Mouse (Mus musculus) midbrain, embryonic 14.5 days (tissue): ENCODE data around the gene Dnajc16. TPM values are rescaled to one million over a fixed set of nuclear protein-coding genes. Genes with fewer than 3 reads are reported as not detected.

ENCODE experiments used
- ATAC-seq: fragments of 200-750 bp; cut with Nextera tagmentation; 2 replicates; pipeline ENCODE4 v1.8.0; 2017; ENCODE audit warnings: moderate number of reproducible peaks, moderate library complexity; ENCODE audit not compliant: low FRiP score, low TSS enrichment
- DNase-seq: peaks from one replicate; pipeline ENCODE4 v3.0.0-alpha.2; 2015
- H3K27ac ChIP-seq: fragments of 300-500 bp; sonication (generic); replicated peaks from 2 replicates; pipeline ENCODE4 v1.5.1; 2014; ENCODE audit warnings: mild to moderate bottlenecking, low read depth, low read length, moderate library complexity
- H3K27me3 ChIP-seq: fragments of 300-500 bp; sonication (generic); 2 replicates; pipeline ENCODE4 v1.6.1; 2014; ENCODE audit warnings: low read length, control low read depth, mixed read lengths; ENCODE audit not compliant: control insufficient read depth, insufficient read depth
- H3K36me3 ChIP-seq: fragments of 300-500 bp; sonication (generic); 2 replicates; pipeline ENCODE4 v1.6.1; 2014; ENCODE audit warnings: low read length, control low read depth; ENCODE audit not compliant: control insufficient read depth, insufficient read depth
- H3K4me1 ChIP-seq: fragments of 300-500 bp; sonication (generic); 2 replicates; pipeline ENCODE4 v1.6.1; 2014; ENCODE audit warnings: mild to moderate bottlenecking, antibody characterized with exemption, low read length, control low read depth; ENCODE audit not compliant: control insufficient read depth, insufficient read depth
- H3K4me2 ChIP-seq: fragments of 300-500 bp; sonication (generic); 2 replicates; pipeline ENCODE4 v1.6.1; 2014; ENCODE audit warnings: mild to moderate bottlenecking, low read length, moderate library complexity
- H3K4me3 ChIP-seq: fragments of 300-500 bp; sonication (generic); replicated peaks from 2 replicates; pipeline ENCODE4 v1.5.1; 2014; ENCODE audit warnings: low read depth, low read length
- H3K9ac ChIP-seq: fragments of 300-500 bp; sonication (generic); replicated peaks from 2 replicates; pipeline ENCODE4 v1.6.1; 2014; ENCODE audit warnings: mild to moderate bottlenecking, low read length, moderate library complexity
- H3K9me3 ChIP-seq: fragments of 300-500 bp; sonication (generic); 2 replicates; pipeline ENCODE4 v1.6.1; 2016; ENCODE audit warnings: low read length, control low read depth, mixed read lengths; ENCODE audit not compliant: control insufficient read depth
- WGBS: fragments of 180-500 bp; shearing (Covaris S2); extraction: QIAGEN DNeasy Blood & Tissue Kit; methylation state at CpG from one replicate; pipeline ENCODE4 v1.1.7; 2014; 5-methylcytosine and 5-hydroxymethylcytosine counted together
- polyA plus RNA-seq: library from polyadenylated mRNA; unstranded; fragments of >200 nt; fragmentation: Nextera tagmentation; extraction: Ambion mirVana; gene quantifications from 2 replicates; pipeline ENCODE4 v1.2.1, GENCODE M21; 2014

Dnajc16 gene
- polyA plus RNA-seq, 1 experiment from 2014 or later, result 6.0 TPM

GRCm38 (mm10) chr4:141822089-141822488, 31.4 kb upstream of the Dnajc16 start:
- no peaks in the 10 kb centered on the region for H3K27me3 ChIP-seq
- no peak for DNase-seq
- no peak overlapping the region for H3K4me3 ChIP-seq
- WGBS, result 75% methylated on average over 10 of the region's 10 CpGs
- H3K27ac ChIP-seq, result no peak overlapping the region
- no peaks in the 10 kb centered on the region for H3K36me3 ChIP-seq
- no peaks in the 10 kb centered on the region for H3K9me3 ChIP-seq
- no peaks in the 10 kb centered on the region for H3K4me1 ChIP-seq
- no peak overlapping the region for H3K9ac ChIP-seq
- ATAC-seq, result no peak
- H3K4me2 ChIP-seq, result no peak overlapping the region

GRCm38 (mm10) chr4:141821178-141821577, 30.4 kb upstream of the Dnajc16 start:
- Histone ChIP-seq H3K9me3 (no peaks in the 10 kb centered on the region), H3K4me3 (no peak overlapping the region), H3K27me3 (no peaks in the 10 kb centered on the region), H3K27ac (no peak overlapping the region), H3K4me2 (no peak overlapping the region), H3K4me1 (no peaks in the 10 kb centered on the region), H3K36me3 (no peaks in the 10 kb centered on the region), H3K9ac (no peak overlapping the region)
- no peak for ATAC-seq
- DNase-seq, result no peak
- whole genome bisulfite sequencing, result 75% methylated on average over 3 of the region's 3 CpGs

- no peak for ATAC-seq
- Histone ChIP-seq H3K9me3 (no peaks in the 10 kb centered on the region), H3K4me3 (no peak overlapping the region), H3K4me1 (no peaks in the 10 kb centered on the region), H3K27me3 (no peaks in the 10 kb centered on the region), H3K36me3 (peaks cover 14% of the 10 kb centered on the region; the same call in 1 of the 2 replicates), H3K4me2 (no peak overlapping the region), H3K27ac (no peak overlapping the region), H3K9ac (no peak overlapping the region)
- WGBS, result 90% methylated on average over 7 of the region's 7 CpGs
- DNase-seq, result no peak
Observed at GRCm38 (mm10) chr4:141819316-141819715, 28.6 kb upstream of the Dnajc16 start.

- 93% methylated on average over 13 of the region's 13 CpGs for WGBS
- H3K27me3 ChIP-seq, result no peaks in the 10 kb centered on the region
- H3K4me2 ChIP-seq, result no peak overlapping the region
- no peak overlapping the region for H3K27ac ChIP-seq
- no peak overlapping the region for H3K9ac ChIP-seq
- no peaks in the 10 kb centered on the region for H3K4me1 ChIP-seq
- ATAC-seq, result no peak
- peaks cover 18% of the 10 kb centered on the region for H3K36me3 ChIP-seq
- H3K4me3 ChIP-seq, result no peak overlapping the region
- no peak for DNase-seq
- H3K9me3 ChIP-seq, result no peaks in the 10 kb centered on the region
Observed at GRCm38 (mm10) chr4:141818861-141819260, 28.1 kb upstream of the Dnajc16 start.

- Histone ChIP-seq H3K27ac (no peak overlapping the region), H3K4me2 (no peak overlapping the region), H3K4me1 (no peaks in the 10 kb centered on the region), H3K4me3 (no peak overlapping the region), H3K9me3 (no peaks in the 10 kb centered on the region), H3K9ac (no peak overlapping the region), H3K27me3 (no peaks in the 10 kb centered on the region), H3K36me3 (peaks cover 24% of the 10 kb centered on the region)
- DNase-seq (no peak), ATAC-seq (no peak)
- 50% methylated on average over 10 of the region's 10 CpGs for WGBS
Observed at GRCm38 (mm10) chr4:141817706-141818105, 27.0 kb upstream of the Dnajc16 start.

GRCm38 (mm10) chr4:141816776-141817655, 26.3 kb upstream of the Dnajc16 start:
- no peaks in the 10 kb centered on the region for H3K9me3 ChIP-seq
- no peaks in the 10 kb centered on the region for H3K4me1 ChIP-seq
- peaks cover 31% of the 10 kb centered on the region for H3K36me3 ChIP-seq
- ATAC-seq, result no peak
- no peak for DNase-seq
- H3K27me3 ChIP-seq, result no peaks in the 10 kb centered on the region
- H3K27ac ChIP-seq, result no peak overlapping the region; the same call in 1 of the 2 replicates
- no peak overlapping the region for H3K9ac ChIP-seq
- no peak overlapping the region for H3K4me3 ChIP-seq
- WGBS, result 46% methylated on average over 14 of the region's 14 CpGs
- no peak overlapping the region for H3K4me2 ChIP-seq

GRCm38 (mm10) chr4:141816267-141816666, 25.5 kb upstream of the Dnajc16 start:
- Histone ChIP-seq H3K4me3 (no peak overlapping the region), H3K27ac (peak overlapping the region; percentile 39; the same call in 1 of the 2 replicates), H3K9ac (no peak overlapping the region), H3K27me3 (no peaks in the 10 kb centered on the region), H3K4me2 (no peak overlapping the region), H3K9me3 (no peaks in the 10 kb centered on the region), H3K4me1 (no peaks in the 10 kb centered on the region), H3K36me3 (peaks cover 38% of the 10 kb centered on the region)
- no peak for ATAC-seq
- DNase-seq, result peak; percentile 53
- 65% methylated on average over 7 of the region's 7 CpGs for WGBS

GRCm38 (mm10) chr4:141811375-141811774, 20.6 kb upstream of the Dnajc16 start:
- Histone ChIP-seq H3K36me3 (peaks cover 83% of the 10 kb centered on the region), H3K9ac (no peak overlapping the region), H3K27ac (no peak overlapping the region), H3K4me3 (no peak overlapping the region), H3K4me2 (no peak overlapping the region), H3K9me3 (no peaks in the 10 kb centered on the region), H3K4me1 (no peaks in the 10 kb centered on the region), H3K27me3 (no peaks in the 10 kb centered on the region)
- no peak for ATAC-seq
- DNase-seq, result no peak
- WGBS, result 95% methylated on average over 7 of the region's 7 CpGs

- no peak for ATAC-seq
Observed at GRCm38 (mm10) chr4:141810975-141811374, 20.2 kb upstream of the Dnajc16 start.

More at GRCm38 (mm10) chr4:141810975-141811374, 20.2 kb upstream of the Dnajc16 start:
- Histone ChIP-seq H3K36me3 (peaks cover 87% of the 10 kb centered on the region), H3K27ac (no peak overlapping the region), H3K9me3 (no peaks in the 10 kb centered on the region), H3K4me2 (no peak overlapping the region), H3K4me3 (no peak overlapping the region), H3K27me3 (no peaks in the 10 kb centered on the region), H3K9ac (no peak overlapping the region), H3K4me1 (no peaks in the 10 kb centered on the region)
- DNase-seq, result no peak
- whole genome bisulfite sequencing, result 91% methylated on average over 2 of the region's 2 CpGs
